ENCODE assay signal across 8 mouse cellular contexts in genomic region chr6:145830117-145830516, GRCm38 (mm10). TPM values are rescaled to one million over a fixed set of nuclear protein-coding genes. Genes with fewer than 3 reads are reported as not detected.
DNase-seq lines count a peak whose midpoint lies in the region; ATAC-seq and TF ChIP-seq lines count a peak whose summit lies in the region.

No protein-coding gene starts in this region.

- H3K36me3 ChIP-seq in heart, embryonic 14.5 days (ENCODE audit: control insufficient read depth, insufficient read depth, low read length): peaks cover 3% of the 10 kb centered on the region

- H3K4me1 ChIP-seq in heart, embryonic 14.5 days (ENCODE audit: control insufficient read depth in 2 of 2, insufficient read depth in 2 of 2, low read length in 2 of 2): peaks cover 5 to 12% of the 10 kb centered on the region in 2 experiments
- H3K4me1 ChIP-seq in lung, adult 2 months (ENCODE audit: control insufficient read depth, insufficient read depth, low read length): 0 out of 2 replicates have a peak, but pooled peaks cover 2% of the 10 kb centered on the region
- H3K4me1 ChIP-seq in olfactory bulb, adult 2 months (ENCODE audit: control insufficient read depth, insufficient read depth, low read length): 0 out of 2 replicates have a peak, but pooled peaks cover 4% of the 10 kb centered on the region

- peak; percentile 80 for ATAC-seq in erythroblast, adult 5-6 weeks (replicated peaks; ENCODE audit: low FRiP score, poor library complexity, severe bottlenecking)
- ATAC-seq in heart, embryonic 14.5 days (ENCODE audit: insufficient number of reproducible peaks, insufficient read depth, low FRiP score, low read depth): no peak; the same call in 1 of the 2 replicates

- H3K4me2 ChIP-seq in heart, embryonic 14.5 days (ENCODE audit: low read length): peak overlapping the region; percentile 42

- 16% methylated on average over 8 of the region's 8 CpGs for WGBS in heart, embryonic 14.5 days
- WGBS in lung, adult 2 months: 11% methylated on average over 8 of the region's 8 CpGs
- WGBS in olfactory bulb, adult 2 months: 15% methylated on average over 8 of the region's 8 CpGs

- peaks cover 4% of the 10 kb centered on the region; the same call in 1 of the 2 replicates for H3K9me3 ChIP-seq in heart, embryonic 14.5 days (ENCODE audit: control insufficient read depth, low read length)

- TF ChIP-seq POLR2A in lung, adult 2 months (IDR thresholded peaks at IDR 0.05; ENCODE audit: borderline replicate concordance, extremely low read depth, low read depth, low read length): no peak
- no peak for TF ChIP-seq POLR2A in olfactory bulb, adult 2 months (IDR thresholded peaks at IDR 0.05; ENCODE audit: insufficient read depth, low read depth, low read length)

- peak; percentile 61 to 67 for DNase-seq in CD8-positive naive resting alpha-beta T cell, adult 2 months (ENCODE audit: low read depth in 2 of 2, low spot score in 2 of 2)
- DNase-seq in adrenal gland, postnatal 4 days (ENCODE audit: low spot score in 2 of 2): peak; percentile 26 to 49
- peak; percentile 75 for DNase-seq in kidney, postnatal 14 days
- DNase-seq in lung, adult 2 months: peak; percentile 53
- DNase-seq in thymus, postnatal 10 days (ENCODE audit: low spot score in 2 of 2): peak; percentile 39 to 81

- H3K27me3 ChIP-seq in heart, embryonic 14.5 days (ENCODE audit: control insufficient read depth, insufficient read depth, low read length): no peaks in the 10 kb centered on the region

- H3K9ac ChIP-seq in heart, embryonic 14.5 days (ENCODE audit: low read length): no peak overlapping the region

- no peak overlapping the region for H3K4me3 ChIP-seq in heart, embryonic 14.5 days (ENCODE audit: control insufficient read depth in 1 of 2, insufficient read depth in 1 of 2, low read depth in 1 of 2, low read length in 2 of 2)
- H3K4me3 ChIP-seq in lung, adult 2 months (replicated peaks; ENCODE audit: extremely low read depth, low read depth, low read length): no peak overlapping the region
- H3K4me3 ChIP-seq in olfactory bulb, adult 2 months (ENCODE audit: insufficient read depth, low read depth, low read length): no peak overlapping the region

- H3K27ac ChIP-seq in heart, embryonic 14.5 days (replicated peaks in 1 of 2; ENCODE audit: control insufficient read depth in 1 of 2, insufficient read depth in 1 of 2, low read depth in 2 of 2, low read length in 2 of 2): no peak overlapping the region
- no peak overlapping the region for H3K27ac ChIP-seq in olfactory bulb, adult 2 months (ENCODE audit: insufficient read depth, low read depth, low read length)

- TF ChIP-seq CTCF in lung, adult 2 months (IDR thresholded peaks at IDR 0.05; ENCODE audit: insufficient read depth, low read length): peak; percentile 79
- peak; percentile 76 for TF ChIP-seq CTCF in olfactory bulb, adult 2 months (IDR thresholded peaks at IDR 0.05; ENCODE audit: insufficient read depth, low read depth, low read length)

RNA-seq across cellular contexts. Expression of gene Bhlhe41, which starts 35.2 kb away (rescaled TPM):
- total RNA-seq in adrenal gland, postnatal 4 days (2021): 1 to 10 TPM; 5.3 to 6.2 TPM
- not detected in 2 replicates for total RNA-seq in erythroblast, adult 5-6 weeks (2015; ENCODE audit: low replicate concordance)
- 7.2 TPM in 1 of 2 replicates, not detected in the other for total RNA-seq in erythroblast, adult 5-6 weeks (2017; ENCODE audit: low replicate concordance)
- 6.6 and 8.6 TPM in 2 replicates for polyA plus RNA-seq in heart, embryonic 14.5 days (2014; fragmentation: Nextera tagmentation; extraction: Ambion mirVana)
- 5.2 and 10.1 TPM in 2 replicates for polyA plus RNA-seq in lung, adult 2 months (2012; rRNA removed)
- 292 TPM in 1 of 2 replicates, not detected in the other for polyA plus RNA-seq in olfactory bulb, adult 2 months (2012; ENCODE audit: insufficient read depth, insufficient read length, low replicate concordance, missing spikeins)
